Mouse (Mus musculus) E14TG2a.4 (cell line): ENCODE data around the gene Tjap1.

Experiments
- CTCF ChIP-seq: conservative IDR thresholded peaks from 2 replicates; pipeline ENCODE4 v1.5.1; 2014; ENCODE audit warnings: low read length
- NANOG ChIP-seq: IDR thresholded peaks from 2 replicates; pipeline ENCODE4 v1.6.1; 2014; ENCODE audit warnings: borderline replicate concordance, low read length, mixed read lengths
- POU5F1 ChIP-seq: IDR thresholded peaks from 2 replicates; pipeline ENCODE4 v1.6.1; 2014; ENCODE audit warnings: low read length, borderline replicate concordance

GRCm38 (mm10) chr17:46258279-46259053 is 24.4 kb downstream of the Tjap1 start:
- TF ChIP-seq CTCF (no peak), NANOG (no peak), POU5F1 (no peak)
